Mouse (Mus musculus) myocyte (in vitro differentiated cells): ENCODE measurements around the gene Zswim8. TPM values are rescaled to one million over a fixed set of nuclear protein-coding genes. Genes with fewer than 3 reads are reported as not detected.

Experiments used
- H3K27me3 ChIP-seq: one replicate; pipeline ENCODE4 v1.6.1; 2011; ENCODE audit not compliant: control insufficient read depth, insufficient read depth, insufficient read length
- H3K36me3 ChIP-seq: one replicate; pipeline ENCODE4 v1.6.1; 2011; ENCODE audit not compliant: control insufficient read depth, insufficient read depth
- H3K4me2 ChIP-seq: one replicate; pipeline ENCODE4 v1.6.1; 2011; ENCODE audit warnings: low read depth, control low read depth
- H3K4me3 ChIP-seq: one replicate; pipeline ENCODE4 v1.5.1; 2011; ENCODE audit warnings: mild to moderate bottlenecking, control low read depth, moderate library complexity
- H3K79me2 ChIP-seq: one replicate; pipeline ENCODE4 v1.6.1; 2011; ENCODE audit not compliant: control insufficient read depth, insufficient read depth
- H3ac ChIP-seq: one replicate; pipeline ENCODE4 v1.6.1; 2011; ENCODE audit not compliant: control insufficient read depth, insufficient read length
- CEBPB ChIP-seq: IDR thresholded peaks from 2 replicates; pipeline ENCODE4 v1.6.1; 2011; ENCODE audit warnings: mild to moderate bottlenecking, moderate library complexity; ENCODE audit not compliant: poor library complexity, insufficient read depth, severe bottlenecking
- E2F4 ChIP-seq: IDR thresholded peaks from one replicate; pipeline ENCODE4 v1.6.1; 2011; ENCODE audit warnings: mild to moderate bottlenecking, control low read depth, moderate library complexity; ENCODE audit not compliant: insufficient read depth
- MAX ChIP-seq: IDR thresholded peaks from one replicate; pipeline ENCODE4 v1.6.1; 2011; ENCODE audit warnings: low read depth, mild to moderate bottlenecking, control low read depth
- MYOD1 ChIP-seq, 3 experiments: IDR thresholded peaks; one replicate each; pipeline ENCODE4 v1.6.1; 2011; ENCODE audit warnings: control low read depth in 2 of 3, low read depth in 2 of 3, mild to moderate bottlenecking in 2 of 3, moderate library complexity in 1 of 3; ENCODE audit not compliant: insufficient read length in 2 of 3, control insufficient read depth in 1 of 3
- MYOG ChIP-seq, 3 experiments: IDR thresholded peaks; one replicate each; pipeline ENCODE4 v1.6.1; 2011; ENCODE audit warnings: control low read depth in 2 of 3, low read depth in 2 of 3, mild to moderate bottlenecking in 2 of 3; ENCODE audit not compliant: insufficient read length in 2 of 3, control insufficient read depth in 1 of 3, insufficient read depth in 1 of 3
- POLR2A ChIP-seq: IDR thresholded peaks from one replicate; pipeline ENCODE4 v1.6.1; 2011; ENCODE audit warnings: low read depth, mild to moderate bottlenecking, control low read depth, moderate library complexity; ENCODE audit not compliant: insufficient read length
- POLR2AphosphoS2 ChIP-seq: IDR thresholded peaks from one replicate; pipeline ENCODE4 v1.6.1; 2011; ENCODE audit warnings: low read depth, control low read depth; ENCODE audit not compliant: insufficient read length
- REST ChIP-seq: IDR thresholded peaks from one replicate; pipeline ENCODE4 v1.6.1; 2011; ENCODE audit warnings: mild to moderate bottlenecking, control low read depth, moderate library complexity; ENCODE audit not compliant: insufficient read depth, insufficient read length
- SRF ChIP-seq: IDR thresholded peaks from one replicate; pipeline ENCODE4 v1.6.1; 2011; ENCODE audit warnings: low read depth; ENCODE audit not compliant: control insufficient read depth, insufficient read length
- TCF12 ChIP-seq: IDR thresholded peaks from one replicate; pipeline ENCODE4 v1.6.1; 2011; ENCODE audit warnings: mild to moderate bottlenecking, control low read depth; ENCODE audit not compliant: poor library complexity, insufficient read depth, severe bottlenecking
- TCF3 ChIP-seq: IDR thresholded peaks from one replicate; pipeline ENCODE4 v1.6.1; 2011; ENCODE audit warnings: low read depth, control low read depth; ENCODE audit not compliant: insufficient read length
- USF1 ChIP-seq: IDR thresholded peaks from one replicate; pipeline ENCODE4 v1.6.1; 2011; ENCODE audit warnings: low read depth, mild to moderate bottlenecking, control low read depth, moderate library complexity
- polyA plus RNA-seq: library from polyadenylated mRNA; unstranded; fragments of >200 nt; fragmentation: generic; extraction: Trizol; gene quantifications from one replicate; pipeline ENCODE4 v1.2.1, GENCODE M21; 2012; ENCODE audit warnings: missing spikeins

Zswim8 gene
- polyA plus RNA-seq, 1 experiment = 74.9 TPM

DNA sequence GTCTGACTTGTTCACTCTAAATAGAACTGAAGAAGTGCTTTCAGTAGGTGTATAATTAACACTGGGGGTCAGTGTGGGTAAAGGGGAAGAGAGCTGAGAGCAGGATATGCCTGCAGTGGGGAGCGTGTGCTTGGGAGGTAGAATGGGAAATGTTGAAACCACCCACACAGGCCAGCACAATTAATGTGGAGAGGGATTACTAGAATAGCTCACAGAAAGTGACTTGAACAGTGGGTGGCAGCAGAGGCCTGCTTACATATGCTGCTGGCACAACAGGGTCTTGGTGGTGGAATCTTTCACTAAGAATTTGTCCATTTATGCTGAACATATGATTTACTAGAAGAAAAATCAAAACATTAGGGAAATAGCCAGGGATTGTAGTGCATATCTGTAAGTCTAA, 10.4 kb upstream of the Zswim8 start:
- TF ChIP-seq E2F4 (no peak), MYOG (IDR thresholded peaks at IDR 0.05; ENCODE audit: control insufficient read depth in 1 of 3, insufficient read depth in 1 of 3, insufficient read length in 2 of 3, low read depth in 2 of 3) (no peak)
- H3K4me3 ChIP-seq = peak overlapping the region; percentile 40
- H3K36me3 ChIP-seq = peaks cover 25% of the 10 kb centered on the region
- H3ac ChIP-seq = no peak overlapping the region
- peaks cover 66% of the 10 kb centered on the region for H3K79me2 ChIP-seq
- no peaks in the 10 kb centered on the region for H3K27me3 ChIP-seq
- H3K4me2 ChIP-seq = peak overlapping the region; percentile 90

DNA sequence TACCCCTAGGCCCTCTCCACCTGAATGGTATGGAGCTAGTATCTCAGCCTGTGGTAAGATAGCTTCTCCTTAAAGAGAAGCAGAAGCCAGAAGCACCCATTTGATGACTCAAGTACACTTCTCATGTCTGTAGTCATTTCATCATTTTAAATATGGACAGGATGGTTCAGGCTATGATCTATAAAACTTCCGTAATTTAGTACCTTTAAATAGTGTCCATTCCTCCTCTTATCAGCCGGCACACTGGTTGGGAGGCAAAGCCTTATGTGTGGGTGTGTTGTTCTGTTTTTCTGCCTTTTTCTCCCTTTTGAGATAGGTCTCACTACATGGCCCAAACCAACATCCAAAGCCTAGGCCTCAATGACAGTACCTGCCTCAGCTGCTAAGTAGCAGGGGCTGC, 8.8 kb upstream of the Zswim8 start:
- Histone ChIP-seq H3K4me2 (peak overlapping the region; percentile 90), H3K4me3 (no peak overlapping the region), H3K79me2 (peaks cover 74% of the 10 kb centered on the region), H3K27me3 (no peaks in the 10 kb centered on the region), H3ac (no peak overlapping the region), H3K36me3 (peaks cover 10% of the 10 kb centered on the region)
- no peak for TF ChIP-seq REST
- no peak for TF ChIP-seq POLR2A
- TF ChIP-seq E2F4 = no peak
- TF ChIP-seq SRF = no peak
- no peak for TF ChIP-seq CEBPB
- TF ChIP-seq POLR2AphosphoS2 = no peak
- no peak for TF ChIP-seq USF1
- no peak for TF ChIP-seq TCF12
- no peak for TF ChIP-seq MYOG (IDR thresholded peaks at IDR 0.05; ENCODE audit: control insufficient read depth in 1 of 3, insufficient read depth in 1 of 3, insufficient read length in 2 of 3, low read depth in 2 of 3)
- TF ChIP-seq MYOD1 (IDR thresholded peaks at IDR 0.05; ENCODE audit: control insufficient read depth in 1 of 3, insufficient read length in 2 of 3, low read depth in 2 of 3) = no peak
- no peak for TF ChIP-seq TCF3
- TF ChIP-seq MAX = no peak

DNA sequence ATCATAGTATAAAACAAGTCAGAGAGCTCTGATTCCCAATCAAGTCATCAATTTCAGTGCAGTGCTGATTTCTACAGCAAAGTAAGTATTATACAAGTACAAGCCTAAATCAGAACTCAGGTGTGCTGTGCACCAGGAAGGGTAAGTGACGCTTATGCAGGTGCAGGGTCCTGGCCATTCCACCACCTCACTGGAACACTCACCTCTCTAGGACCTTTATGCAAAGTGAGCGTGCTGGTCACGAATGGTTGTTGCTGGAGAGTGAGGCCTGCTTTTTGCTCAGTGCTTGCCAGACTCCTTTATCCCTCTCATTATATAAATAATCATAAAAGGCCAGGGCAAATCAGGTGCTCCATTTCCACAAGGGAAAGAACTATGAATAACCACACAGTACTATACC, 7.0 kb upstream of the Zswim8 start:
- H3K4me3 ChIP-seq = no peak overlapping the region
- H3K36me3 ChIP-seq = no peaks in the 10 kb centered on the region
- peaks cover 89% of the 10 kb centered on the region for H3K79me2 ChIP-seq
- H3ac ChIP-seq = no peak overlapping the region
- H3K4me2 ChIP-seq = no peak overlapping the region
- no peak for TF ChIP-seq REST
- TF ChIP-seq USF1 = no peak
- no peak for TF ChIP-seq MAX
- TF ChIP-seq SRF = no peak
- no peak for TF ChIP-seq E2F4
- TF ChIP-seq TCF12 = no peak
- TF ChIP-seq TCF3 = no peak
- TF ChIP-seq POLR2A = no peak
- TF ChIP-seq CEBPB = no peak
- no peak for TF ChIP-seq POLR2AphosphoS2
- TF ChIP-seq MYOD1 (IDR thresholded peaks at IDR 0.05; ENCODE audit: control insufficient read depth in 1 of 3, insufficient read length in 2 of 3, low read depth in 2 of 3) = no peak
- TF ChIP-seq MYOG (IDR thresholded peaks at IDR 0.05; ENCODE audit: control insufficient read depth in 1 of 3, insufficient read depth in 1 of 3, insufficient read length in 2 of 3, low read depth in 2 of 3) = no peak
- no peaks in the 10 kb centered on the region for H3K27me3 ChIP-seq

DNA sequence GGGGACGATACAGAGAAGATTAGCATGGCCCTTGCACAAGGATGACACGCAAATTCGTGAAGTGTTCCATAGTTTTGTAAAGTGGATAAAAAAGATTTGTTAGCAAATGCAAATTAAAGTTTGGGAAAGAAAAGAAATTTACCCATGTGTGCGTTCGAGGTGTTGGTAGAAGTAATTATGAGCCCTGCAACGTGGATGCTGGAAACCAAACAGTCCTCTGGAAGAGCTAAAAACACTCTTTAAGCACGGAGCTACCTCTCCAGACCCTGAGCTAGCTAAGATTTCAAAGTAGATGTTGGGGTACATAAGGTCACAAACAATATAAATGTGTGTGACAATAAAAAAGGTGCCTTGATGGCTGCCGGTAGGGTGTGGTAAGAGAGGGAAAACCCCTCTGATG, 5.8 kb upstream of the Zswim8 start:
- Histone ChIP-seq H3K79me2 (peaks cover 81% of the 10 kb centered on the region), H3K4me2 (peak overlapping the region; percentile 91), H3K4me3 (peak overlapping the region; percentile 90), H3ac (no peak overlapping the region), H3K27me3 (no peaks in the 10 kb centered on the region), H3K36me3 (no peaks in the 10 kb centered on the region)
- TF ChIP-seq MAX = no peak
- no peak for TF ChIP-seq MYOD1 (IDR thresholded peaks at IDR 0.05; ENCODE audit: control insufficient read depth in 1 of 3, insufficient read length in 2 of 3, low read depth in 2 of 3)
- TF ChIP-seq MYOG (IDR thresholded peaks at IDR 0.05; ENCODE audit: control insufficient read depth in 1 of 3, insufficient read depth in 1 of 3, insufficient read length in 2 of 3, low read depth in 2 of 3) = no peak
- no peak for TF ChIP-seq E2F4
- TF ChIP-seq TCF12 = no peak
- no peak for TF ChIP-seq REST
- TF ChIP-seq SRF = no peak
- TF ChIP-seq POLR2A = no peak
- TF ChIP-seq CEBPB = no peak

DNA sequence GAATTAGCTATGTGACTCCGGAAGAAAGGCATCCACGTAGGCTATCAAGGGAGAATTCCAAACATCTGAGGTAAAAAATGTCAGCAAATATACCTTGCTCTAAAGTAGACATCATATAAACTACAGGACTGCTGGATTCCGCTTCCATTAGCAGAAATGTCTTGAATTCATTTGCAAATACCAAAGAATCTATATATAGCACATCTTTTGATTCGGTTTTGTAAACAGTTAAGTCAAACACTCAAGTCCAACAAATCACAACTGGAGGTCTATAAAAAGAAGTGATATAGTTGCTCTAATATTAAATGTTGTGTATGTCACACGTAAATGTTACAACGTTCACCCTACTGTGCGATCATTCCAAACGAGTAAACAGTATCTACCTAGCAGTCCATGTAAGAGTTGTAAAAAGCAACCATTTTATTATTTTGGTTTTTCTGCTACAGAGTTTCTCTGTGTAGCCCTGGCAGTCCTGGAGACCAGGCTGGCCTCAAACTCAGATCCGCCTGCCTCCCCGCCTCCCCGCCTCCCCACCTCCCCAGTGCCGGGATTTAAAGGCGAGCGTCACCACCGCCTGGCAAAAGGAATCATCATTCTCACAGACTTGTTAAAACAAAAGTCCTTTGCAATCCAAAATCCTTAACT, 5.1 kb upstream of the Zswim8 start:
- peak overlapping the region; percentile 90 for H3K4me3 ChIP-seq
- TF ChIP-seq TCF12 = no peak
- TF ChIP-seq USF1 = no peak
- TF ChIP-seq POLR2AphosphoS2 = no peak
- TF ChIP-seq E2F4 = no peak
- no peak for TF ChIP-seq MAX
- TF ChIP-seq TCF3 = no peak
- no peak for TF ChIP-seq MYOD1 (IDR thresholded peaks at IDR 0.05; ENCODE audit: control insufficient read depth in 1 of 3, insufficient read length in 2 of 3, low read depth in 2 of 3)
- no peak for TF ChIP-seq MYOG (IDR thresholded peaks at IDR 0.05; ENCODE audit: control insufficient read depth in 1 of 3, insufficient read depth in 1 of 3, insufficient read length in 2 of 3, low read depth in 2 of 3)
- no peak for TF ChIP-seq CEBPB
- no peak for TF ChIP-seq REST
- no peak for TF ChIP-seq SRF
- TF ChIP-seq POLR2A = no peak
- peak overlapping the region; percentile 75 for H3ac ChIP-seq
- H3K36me3 ChIP-seq = no peaks in the 10 kb centered on the region
- H3K4me2 ChIP-seq = peak overlapping the region; percentile 91
- H3K79me2 ChIP-seq = peaks cover 74% of the 10 kb centered on the region
- no peaks in the 10 kb centered on the region for H3K27me3 ChIP-seq
